Mouse (Mus musculus): ENCODE measurements at regions not wholly inside any gene's neighbourhood (a gene's known extent, or its start where the extent isn't known, plus 50 kb on each side); places are given as distances from the start of the nearest gene placed in this dataset.

DNA sequence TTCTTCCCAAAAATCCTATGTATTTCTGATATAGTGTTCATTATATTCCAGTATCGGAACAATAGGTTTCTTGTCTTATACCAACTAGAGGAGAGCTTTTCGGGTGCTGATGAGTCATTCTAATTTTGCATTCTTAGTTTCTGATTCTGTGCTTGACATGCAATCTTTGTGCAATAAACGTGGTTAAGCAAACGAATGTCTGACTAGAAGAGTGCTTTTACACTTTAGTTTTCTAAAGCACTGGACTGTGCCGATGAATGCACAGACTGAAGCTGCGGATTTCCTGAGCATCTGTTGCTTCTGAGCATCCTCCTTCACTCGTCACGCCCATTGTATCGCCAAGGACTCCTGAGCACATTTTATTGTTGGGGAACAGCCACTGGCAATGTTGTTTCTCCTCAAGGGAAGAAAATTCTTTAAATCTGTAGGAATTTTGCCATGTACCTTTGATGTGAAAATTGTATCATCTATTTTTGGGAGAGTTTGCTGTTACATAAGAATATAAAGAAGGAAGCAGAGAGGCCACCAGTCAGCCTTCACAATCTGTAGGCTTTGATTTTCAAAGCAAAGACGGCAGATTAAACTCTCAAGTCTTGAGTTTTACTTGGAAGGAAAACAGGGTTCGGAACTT lies 346.8 kb downstream of the Plk2 start:
- no peak overlapping the region for H3K4me3 ChIP-seq (ENCODE audit: low read depth, low read length)
- WGBS = 84% methylated on average over 11 of the region's 11 CpGs
- no peak overlapping the region for H3K4me2 ChIP-seq
- no peak overlapping the region for H3K27ac ChIP-seq (ENCODE audit: low read depth, low read length)
- DNase-seq (ENCODE audit: low spot score, missing footprints) (no peak), ATAC-seq (ENCODE audit: low FRiP score) (no peak)
- H3K36me3 ChIP-seq (ENCODE audit: control insufficient read depth, insufficient read depth, low read length) = no peaks in the 10 kb centered on the region
- H3K27me3 ChIP-seq (ENCODE audit: control insufficient read depth, insufficient read depth, low read length) = no peaks in the 10 kb centered on the region
- no peak overlapping the region for H3K9ac ChIP-seq (ENCODE audit: low read length)
- H3K4me1 ChIP-seq (ENCODE audit: control insufficient read depth, insufficient read depth, low read length) = no peaks in the 10 kb centered on the region
- H3K9me3 ChIP-seq (ENCODE audit: control insufficient read depth, low read length) = no peaks in the 10 kb centered on the region

GRCm38 (mm10) chr13:110747223-110747868 lies 352.5 kb downstream of the Plk2 start:
- Histone ChIP-seq H3K9me3 (ENCODE audit: control insufficient read depth, low read length) (no peaks in the 10 kb centered on the region), H3K4me1 (ENCODE audit: control insufficient read depth, insufficient read depth, low read length) (no peaks in the 10 kb centered on the region), H3K4me2 (no peak overlapping the region), H3K4me3 (ENCODE audit: low read depth, low read length) (no peak overlapping the region), H3K9ac (ENCODE audit: low read length) (no peak overlapping the region), H3K36me3 (ENCODE audit: control insufficient read depth, insufficient read depth, low read length) (no peaks in the 10 kb centered on the region), H3K27me3 (ENCODE audit: control insufficient read depth, insufficient read depth, low read length) (no peaks in the 10 kb centered on the region), H3K27ac (ENCODE audit: low read depth, low read length) (no peak overlapping the region)
- DNase-seq (ENCODE audit: low spot score, missing footprints) (no peak), ATAC-seq (ENCODE audit: low FRiP score) (no peak)
- 69% methylated on average over 6 of the region's 6 CpGs for WGBS

DNA sequence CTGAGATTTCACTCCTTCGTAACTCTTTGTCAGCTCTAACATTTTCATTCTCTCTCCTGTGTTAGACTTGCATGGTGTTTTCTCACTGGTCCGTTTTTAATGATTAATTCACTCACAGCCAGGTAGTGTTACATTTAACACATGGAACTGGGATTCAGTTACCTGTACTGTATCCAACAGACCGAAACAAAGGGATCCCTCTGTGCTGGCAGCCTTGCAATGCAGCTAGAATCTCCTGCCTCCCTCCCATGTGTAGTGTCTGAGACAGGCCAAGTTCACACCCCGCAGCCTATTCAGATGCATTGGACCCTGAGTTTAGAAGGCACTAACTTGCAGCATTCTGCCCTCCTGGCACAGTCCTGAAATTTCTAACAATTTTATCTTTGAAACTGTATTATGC lies 357.9 kb downstream of the Plk2 start:
- DNase-seq (ENCODE audit: low spot score, missing footprints) (no peak), ATAC-seq (ENCODE audit: low FRiP score) (no peak)
- no peak overlapping the region for H3K4me2 ChIP-seq
- no peak overlapping the region for H3K9ac ChIP-seq (ENCODE audit: low read length)
- H3K4me3 ChIP-seq (ENCODE audit: low read depth, low read length) = no peak overlapping the region
- no peaks in the 10 kb centered on the region for H3K9me3 ChIP-seq (ENCODE audit: control insufficient read depth, low read length)
- WGBS = 90% methylated on average over 4 of the region's 4 CpGs
- H3K27ac ChIP-seq (ENCODE audit: low read depth, low read length) = no peak overlapping the region
- H3K4me1 ChIP-seq (ENCODE audit: control insufficient read depth, insufficient read depth, low read length) = no peaks in the 10 kb centered on the region
- no peaks in the 10 kb centered on the region for H3K36me3 ChIP-seq (ENCODE audit: control insufficient read depth, insufficient read depth, low read length)
- no peaks in the 10 kb centered on the region for H3K27me3 ChIP-seq (ENCODE audit: control insufficient read depth, insufficient read depth, low read length)

DNA sequence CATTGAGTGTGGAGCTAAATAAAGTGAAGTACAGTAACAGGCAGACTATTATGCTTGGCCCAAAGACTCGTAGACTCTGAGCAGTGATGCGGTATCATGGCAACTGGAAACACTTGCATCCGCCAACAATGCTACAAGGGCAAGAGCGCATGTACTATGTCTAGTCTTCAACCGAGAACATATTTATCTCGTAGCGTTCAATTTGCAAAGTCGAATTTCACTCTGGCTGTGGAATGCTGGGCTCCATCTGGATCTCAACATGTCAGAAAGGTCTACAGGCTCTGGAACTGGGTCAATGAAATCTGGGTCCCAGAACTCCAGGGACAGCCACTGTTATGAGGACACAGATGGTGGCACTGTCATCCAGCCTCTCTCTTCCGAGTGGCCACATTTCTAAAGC lies 359.7 kb downstream of the Plk2 start:
- ATAC-seq (ENCODE audit: low FRiP score) (no peak), DNase-seq (ENCODE audit: low spot score, missing footprints) (no peak)
- Histone ChIP-seq H3K4me2 (no peak overlapping the region), H3K27me3 (ENCODE audit: control insufficient read depth, insufficient read depth, low read length) (no peaks in the 10 kb centered on the region), H3K9me3 (ENCODE audit: control insufficient read depth, low read length) (no peaks in the 10 kb centered on the region), H3K27ac (ENCODE audit: low read depth, low read length) (no peak overlapping the region), H3K9ac (ENCODE audit: low read length) (no peak overlapping the region), H3K4me3 (ENCODE audit: low read depth, low read length) (no peak overlapping the region), H3K4me1 (ENCODE audit: control insufficient read depth, insufficient read depth, low read length) (no peaks in the 10 kb centered on the region), H3K36me3 (ENCODE audit: control insufficient read depth, insufficient read depth, low read length) (no peaks in the 10 kb centered on the region)
- WGBS = 91% methylated on average over 9 of the region's 9 CpGs

DNA sequence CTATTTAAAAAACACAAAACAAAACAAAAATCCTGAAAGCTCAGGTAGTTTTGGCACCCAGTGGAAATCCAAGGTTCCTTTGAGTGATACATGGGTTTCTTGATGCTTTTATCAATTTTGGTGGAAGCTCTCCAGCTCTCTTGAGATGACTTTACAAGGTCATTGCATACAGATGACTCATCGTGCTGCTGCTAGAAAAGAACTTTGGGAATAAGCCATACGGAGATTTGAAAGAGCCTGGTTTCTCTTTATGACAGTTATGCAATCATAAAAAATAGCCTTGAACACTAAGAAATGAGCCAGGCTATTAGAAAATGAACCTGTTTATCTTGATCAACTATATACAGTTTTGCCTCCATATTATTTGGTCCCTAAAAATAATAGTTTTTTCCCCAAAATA lies 362.0 kb downstream of the Plk2 start:
- WGBS = 89% methylated on average over 2 of the region's 2 CpGs
- DNase-seq (ENCODE audit: low spot score, missing footprints) (no peak), ATAC-seq (ENCODE audit: low FRiP score) (no peak)
- Histone ChIP-seq H3K36me3 (ENCODE audit: control insufficient read depth, insufficient read depth, low read length) (no peaks in the 10 kb centered on the region), H3K27ac (ENCODE audit: low read depth, low read length) (no peak overlapping the region), H3K9ac (ENCODE audit: low read length) (no peak overlapping the region), H3K4me3 (ENCODE audit: low read depth, low read length) (no peak overlapping the region), H3K4me2 (no peak overlapping the region), H3K4me1 (ENCODE audit: control insufficient read depth, insufficient read depth, low read length) (no peaks in the 10 kb centered on the region), H3K27me3 (ENCODE audit: control insufficient read depth, insufficient read depth, low read length) (no peaks in the 10 kb centered on the region), H3K9me3 (ENCODE audit: control insufficient read depth, low read length) (no peaks in the 10 kb centered on the region)

- Histone ChIP-seq H3K4me2 (no peak overlapping the region), H3K4me3 (ENCODE audit: low read depth, low read length) (no peak overlapping the region), H3K4me1 (ENCODE audit: control insufficient read depth, insufficient read depth, low read length) (no peaks in the 10 kb centered on the region), H3K9ac (ENCODE audit: low read length) (no peak overlapping the region), H3K27me3 (ENCODE audit: control insufficient read depth, insufficient read depth, low read length) (no peaks in the 10 kb centered on the region), H3K9me3 (ENCODE audit: control insufficient read depth, low read length) (no peaks in the 10 kb centered on the region), H3K36me3 (ENCODE audit: control insufficient read depth, insufficient read depth, low read length) (no peaks in the 10 kb centered on the region), H3K27ac (ENCODE audit: low read depth, low read length) (no peak overlapping the region)
- DNase-seq (ENCODE audit: low spot score, missing footprints) (no peak), ATAC-seq (ENCODE audit: low FRiP score) (no peak)
Measured at GRCm38 (mm10) chr13:110769210-110769609, 374.4 kb downstream of the Plk2 start.

GRCm38 (mm10) chr13:110775251-110775650 lies 380.4 kb downstream of the Plk2 start:
- Histone ChIP-seq H3K4me2 (no peak overlapping the region), H3K27me3 (ENCODE audit: control insufficient read depth, insufficient read depth, low read length) (no peaks in the 10 kb centered on the region), H3K4me3 (ENCODE audit: low read depth, low read length) (no peak overlapping the region), H3K4me1 (ENCODE audit: control insufficient read depth, insufficient read depth, low read length) (no peaks in the 10 kb centered on the region), H3K27ac (ENCODE audit: low read depth, low read length) (no peak overlapping the region), H3K36me3 (ENCODE audit: control insufficient read depth, insufficient read depth, low read length) (no peaks in the 10 kb centered on the region), H3K9me3 (ENCODE audit: control insufficient read depth, low read length) (no peaks in the 10 kb centered on the region), H3K9ac (ENCODE audit: low read length) (no peak overlapping the region)
- no peak for DNase-seq (ENCODE audit: low spot score, missing footprints)
- no peak for ATAC-seq (ENCODE audit: low FRiP score)

DNA sequence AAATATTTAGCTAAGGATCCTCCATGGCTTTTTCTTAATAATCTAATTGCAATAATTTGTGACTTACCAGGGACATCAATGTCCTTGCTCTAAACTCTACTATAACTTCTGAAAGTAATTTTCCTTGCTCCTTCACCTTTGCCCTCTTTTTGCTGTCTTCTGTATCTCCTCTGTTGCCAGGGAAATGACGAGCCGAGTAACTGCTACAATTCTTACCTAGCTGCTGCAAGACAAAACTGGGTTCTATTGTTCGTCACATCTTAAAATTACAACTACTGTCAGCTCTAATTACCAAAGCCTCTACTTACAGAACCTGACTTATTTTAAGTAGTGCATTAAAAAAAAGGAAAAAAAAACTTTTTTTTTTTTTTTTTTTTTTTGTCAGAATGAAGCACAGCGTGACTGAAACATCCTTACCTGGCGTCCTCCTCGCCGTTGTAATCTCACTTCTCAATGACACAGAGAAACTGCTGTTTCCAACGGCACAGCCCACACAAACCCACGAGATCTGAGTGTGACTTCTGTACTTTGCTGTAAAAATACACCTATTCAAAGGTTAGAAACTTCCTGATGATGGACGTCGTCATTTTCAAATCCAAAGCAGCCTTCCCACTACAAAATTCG lies 389.4 kb downstream of the Plk2 start:
- Histone ChIP-seq H3K9me3 (ENCODE audit: control insufficient read depth, low read length) (no peaks in the 10 kb centered on the region), H3K36me3 (ENCODE audit: control insufficient read depth, insufficient read depth, low read length) (no peaks in the 10 kb centered on the region), H3K9ac (ENCODE audit: low read length) (no peak overlapping the region), H3K4me1 (ENCODE audit: control insufficient read depth, insufficient read depth, low read length) (no peaks in the 10 kb centered on the region), H3K4me2 (no peak overlapping the region), H3K27ac (ENCODE audit: low read depth, low read length) (no peak overlapping the region), H3K4me3 (ENCODE audit: low read depth, low read length) (no peak overlapping the region), H3K27me3 (ENCODE audit: control insufficient read depth, insufficient read depth, low read length) (no peaks in the 10 kb centered on the region)
- WGBS = 78% methylated on average over 12 of the region's 12 CpGs
- no peak for ATAC-seq (ENCODE audit: low FRiP score)
- DNase-seq (ENCODE audit: low spot score, missing footprints) = no peak

GRCm38 (mm10) chr13:110784822-110785221 lies 390.0 kb downstream of the Plk2 start:
- Histone ChIP-seq H3K4me1 (ENCODE audit: control insufficient read depth, insufficient read depth, low read length) (no peaks in the 10 kb centered on the region), H3K9ac (ENCODE audit: low read length) (no peak overlapping the region), H3K36me3 (ENCODE audit: control insufficient read depth, insufficient read depth, low read length) (no peaks in the 10 kb centered on the region), H3K4me2 (no peak overlapping the region), H3K4me3 (ENCODE audit: low read depth, low read length) (no peak overlapping the region), H3K27ac (ENCODE audit: low read depth, low read length) (no peak overlapping the region), H3K27me3 (ENCODE audit: control insufficient read depth, insufficient read depth, low read length) (no peaks in the 10 kb centered on the region), H3K9me3 (ENCODE audit: control insufficient read depth, low read length) (no peaks in the 10 kb centered on the region)
- 88% methylated on average over 5 of the region's 5 CpGs for WGBS
- ATAC-seq (ENCODE audit: low FRiP score) = no peak
- no peak for DNase-seq (ENCODE audit: low spot score, missing footprints)

Measured in midbrain, embryonic 11.5 days (tissue).